Mouse (Mus musculus) CH12.LX (cell line): Measurements from ENCODE around the gene Rnf208. TPM values are rescaled to one million over a fixed set of nuclear protein-coding genes. Genes with fewer than 3 reads are reported as not detected.

Experiments used
- DNase-seq: peaks from one replicate; pipeline ENCODE4 v3.0.0-alpha.2; 2013; ENCODE audit errors: extremely low read depth
- H3K27ac ChIP-seq: 2 replicates; pipeline ENCODE4 v1.5.1; 2012; ENCODE audit warnings: low read depth, mild to moderate bottlenecking, control low read depth, moderate library complexity; ENCODE audit not compliant: insufficient read depth
- H3K27me3 ChIP-seq: replicated peaks from 2 replicates; pipeline ENCODE3; 2012; ENCODE audit warnings: inconsistent platforms
- H3K36me3 ChIP-seq, 2 experiments: replicated peaks in 1 of 2; 2 replicates each; pipeline versions ENCODE3 to v1.6.1; 2012; ENCODE audit warnings: inconsistent platforms in 1 of 2, low read length in 1 of 2, mild to moderate bottlenecking in 1 of 2, mixed read lengths in 1 of 2, moderate library complexity in 1 of 2; ENCODE audit not compliant: control insufficient read depth in 1 of 2, insufficient read depth in 1 of 2
- H3K4me1 ChIP-seq, 2 experiments: 2 replicates each; pipeline ENCODE4 v1.6.1; 2012; ENCODE audit warnings: inconsistent platforms in 1 of 2, moderate library complexity in 1 of 2; ENCODE audit not compliant: insufficient read depth in 2 of 2, control insufficient read depth in 1 of 2
- H3K4me2 ChIP-seq: 2 replicates; pipeline ENCODE4 v1.6.1; 2012; ENCODE audit warnings: low read depth, mild to moderate bottlenecking, control low read depth; ENCODE audit not compliant: poor library complexity, insufficient read depth, severe bottlenecking
- H3K4me3 ChIP-seq, 3 experiments: fragments of 150-350 bp in 1 of 3; sonication (generic) in 1 of 3; replicated peaks in 1 of 3; 2 replicates each; pipeline versions ENCODE3 to v1.5.1; 2011 to 2012; ENCODE audit warnings: low read depth in 2 of 3, low read length in 2 of 3, mild to moderate bottlenecking in 2 of 3, moderate library complexity in 2 of 3, control low read depth in 1 of 3, improper control_type of control experiment in 1 of 3, inconsistent platforms in 1 of 3, mixed read lengths in 1 of 3; ENCODE audit not compliant: poor library complexity in 1 of 3
- H3K79me2 ChIP-seq: replicated peaks from 2 replicates; pipeline ENCODE4 v1.6.1; 2012; ENCODE audit warnings: mild to moderate bottlenecking, moderate library complexity; ENCODE audit not compliant: control insufficient read depth, poor library complexity, insufficient read depth, severe bottlenecking; ENCODE audit errors: extremely low read depth
- H3K9ac ChIP-seq: 2 replicates; pipeline ENCODE4 v1.6.1; 2012; ENCODE audit warnings: low read depth, mild to moderate bottlenecking, control low read depth, moderate library complexity; ENCODE audit not compliant: insufficient read depth
- H3K9me3 ChIP-seq: replicated peaks from 2 replicates; pipeline ENCODE3; 2012; ENCODE audit warnings: low read length, inconsistent platforms, mixed read lengths
- BHLHE40 ChIP-seq: IDR thresholded peaks from 2 replicates; pipeline ENCODE4 v1.6.1; 2011; ENCODE audit warnings: mild to moderate bottlenecking, low read depth, low read length, improper control_type of control experiment
- CHD2 ChIP-seq: IDR thresholded peaks from 2 replicates; pipeline ENCODE4 v1.6.1; 2011; ENCODE audit warnings: low read length, improper control_type of control experiment
- E2F4 ChIP-seq: IDR thresholded peaks from 2 replicates; pipeline ENCODE4 v1.6.1; 2011; ENCODE audit warnings: low read depth, low read length, improper control_type of control experiment; ENCODE audit not compliant: insufficient replicate concordance
- ELF1 ChIP-seq: IDR thresholded peaks from 2 replicates; pipeline ENCODE4 v1.6.1; 2014; ENCODE audit warnings: low read depth, mild to moderate bottlenecking, inconsistent platforms, low read length, improper control_type of control experiment
- ETS1 ChIP-seq: conservative IDR thresholded peaks from 2 replicates; pipeline ENCODE4 v1.6.1; 2012; ENCODE audit warnings: low read depth, mild to moderate bottlenecking, inconsistent platforms, low read length, improper control_type of control experiment, moderate library complexity
- GABPA ChIP-seq: IDR thresholded peaks from 2 replicates; pipeline ENCODE4 v1.6.1; 2012; ENCODE audit warnings: low read depth, low read length, improper control_type of control experiment, inconsistent platforms; ENCODE audit not compliant: insufficient replicate concordance
- HCFC1 ChIP-seq: IDR thresholded peaks from 2 replicates; pipeline ENCODE4 v1.6.1; 2012; ENCODE audit warnings: low read depth, mild to moderate bottlenecking, inconsistent platforms, low read length, improper control_type of control experiment
- IRF4 ChIP-seq: IDR thresholded peaks from 2 replicates; pipeline ENCODE4 v1.6.1; 2014; ENCODE audit warnings: low read depth, mild to moderate bottlenecking, inconsistent platforms, low read length, improper control_type of control experiment
- JUND ChIP-seq: conservative IDR thresholded peaks from 2 replicates; pipeline ENCODE4 v1.6.1; 2011; ENCODE audit warnings: low read depth, low read length, improper control_type of control experiment
- KAT2A ChIP-seq: IDR thresholded peaks from 2 replicates; pipeline ENCODE4 v1.6.1; 2012; ENCODE audit warnings: low read length, improper control_type of control experiment, inconsistent platforms; ENCODE audit not compliant: insufficient replicate concordance
- MAX ChIP-seq: IDR thresholded peaks from 2 replicates; pipeline ENCODE4 v1.6.1; 2011; ENCODE audit warnings: low read length, improper control_type of control experiment
- MAZ ChIP-seq: IDR thresholded peaks from 2 replicates; pipeline ENCODE4 v1.6.1; 2012; ENCODE audit warnings: low read depth, mild to moderate bottlenecking, inconsistent platforms, low read length, improper control_type of control experiment, moderate library complexity
- MEF2A ChIP-seq: IDR thresholded peaks from 2 replicates; pipeline ENCODE4 v1.6.1; 2014; ENCODE audit warnings: low read depth, mild to moderate bottlenecking, inconsistent platforms, low read length, improper control_type of control experiment, borderline replicate concordance
- MYC ChIP-seq: IDR thresholded peaks from 2 replicates; pipeline ENCODE4 v1.6.1; 2011; ENCODE audit warnings: low read depth, mild to moderate bottlenecking, improper control_type of control experiment, low read length
- NELFE ChIP-seq: IDR thresholded peaks from 2 replicates; pipeline ENCODE4 v1.6.1; 2011; ENCODE audit warnings: low read depth, low read length, improper control_type of control experiment
- NRF1 ChIP-seq: IDR thresholded peaks from 2 replicates; pipeline ENCODE4 v1.6.1; 2014; ENCODE audit warnings: low read depth, mild to moderate bottlenecking, inconsistent platforms, low read length, improper control_type of control experiment, moderate library complexity
- PAX5 ChIP-seq: IDR thresholded peaks from 2 replicates; pipeline ENCODE4 v1.6.1; 2012; ENCODE audit warnings: low read length, inconsistent platforms, mixed read lengths
- POLR2A ChIP-seq: IDR thresholded peaks from 2 replicates; pipeline ENCODE4 v1.6.1; 2011; ENCODE audit warnings: low read depth, mild to moderate bottlenecking, improper control_type of control experiment, low read length
- RAD21 ChIP-seq: IDR thresholded peaks from 2 replicates; pipeline ENCODE4 v1.6.1; 2011; ENCODE audit warnings: low read depth, mild to moderate bottlenecking, low read length, improper control_type of control experiment, moderate library complexity
- RCOR1 ChIP-seq: conservative IDR thresholded peaks from 2 replicates; pipeline ENCODE4 v1.6.1; 2012; ENCODE audit warnings: low read depth, mild to moderate bottlenecking, inconsistent platforms, low read length, improper control_type of control experiment
- SIN3A ChIP-seq: IDR thresholded peaks from 2 replicates; pipeline ENCODE4 v1.6.1; 2012; ENCODE audit warnings: low read length, improper control_type of control experiment, inconsistent platforms
- SMC3 ChIP-seq: IDR thresholded peaks from 2 replicates; pipeline ENCODE4 v1.6.1; 2011; ENCODE audit warnings: low read depth, low read length, improper control_type of control experiment
- TBP ChIP-seq: conservative IDR thresholded peaks from 2 replicates; pipeline ENCODE4 v1.6.1; 2011; ENCODE audit warnings: low read depth, low read length, improper control_type of control experiment
- TCF12 ChIP-seq: IDR thresholded peaks from 2 replicates; pipeline ENCODE4 v1.6.1; 2014; ENCODE audit warnings: low read depth, mild to moderate bottlenecking, inconsistent platforms, low read length, improper control_type of control experiment
- UBTF ChIP-seq: IDR thresholded peaks from 2 replicates; pipeline ENCODE4 v1.6.1; 2012; ENCODE audit warnings: low read depth, mild to moderate bottlenecking, inconsistent platforms, low read length, improper control_type of control experiment, moderate library complexity
- USF1 ChIP-seq: IDR thresholded peaks from 2 replicates; pipeline ENCODE4 v1.6.1; 2014; ENCODE audit warnings: low read depth, mild to moderate bottlenecking, inconsistent platforms, low read length, improper control_type of control experiment
- USF2 ChIP-seq: conservative IDR thresholded peaks from 2 replicates; pipeline ENCODE4 v1.6.1; 2011; ENCODE audit warnings: low read depth, low read length, improper control_type of control experiment
- ZC3H11A ChIP-seq: IDR thresholded peaks from 2 replicates; pipeline ENCODE4 v1.6.1; 2012; ENCODE audit warnings: low read depth, mild to moderate bottlenecking, inconsistent platforms, low read length, improper control_type of control experiment
- ZKSCAN1 ChIP-seq: IDR thresholded peaks from 2 replicates; pipeline ENCODE4 v1.6.1; 2012; ENCODE audit warnings: low read depth, inconsistent platforms, low read length, improper control_type of control experiment, borderline replicate concordance
- dilution Hi-C: fragments of 300-500 bp; cut with MboI; formaldehyde crosslinking; loops from 2 replicates; pipeline ENCODE4 v1.14.3; 2020; ENCODE audit warnings: low sequenced_read_pairs; ENCODE audit not compliant: extremely low pct_unique_long_range_greater_than_20kb, extremely low pct_ligation_motif_present
- in situ Hi-C: fragments of 300-500 bp; cut with MboI; formaldehyde crosslinking; loops from 3 replicates; pipeline ENCODE4 v1.14.3; 2019; ENCODE audit warnings: low sequenced_read_pairs, low pct_ligation_motif_present, low pct_unique_long_range_greater_than_20kb, mixed read lengths
- polyA plus RNA-seq: library from polyadenylated mRNA; unstranded; fragments of >175 nt; gene quantifications from 2 replicates; pipeline ENCODE4 v1.2.1, GENCODE M21; 2012; ENCODE audit warnings: low read depth; ENCODE audit not compliant: insufficient read length
- total RNA-seq, 2 experiments: library from RNA; depleted of rRNA; stranded (reverse); fragments of 300-350 nt in 1 of 2; fragments of >200 nt in 1 of 2; gene quantifications; 2 replicates each; pipeline ENCODE4 v1.2.3; 2012 to 2014

Rnf208 gene
- total and polyA plus RNA-seq, 3 experiments = 0.34 to 1.7 (median 1.4) TPM

DNA sequence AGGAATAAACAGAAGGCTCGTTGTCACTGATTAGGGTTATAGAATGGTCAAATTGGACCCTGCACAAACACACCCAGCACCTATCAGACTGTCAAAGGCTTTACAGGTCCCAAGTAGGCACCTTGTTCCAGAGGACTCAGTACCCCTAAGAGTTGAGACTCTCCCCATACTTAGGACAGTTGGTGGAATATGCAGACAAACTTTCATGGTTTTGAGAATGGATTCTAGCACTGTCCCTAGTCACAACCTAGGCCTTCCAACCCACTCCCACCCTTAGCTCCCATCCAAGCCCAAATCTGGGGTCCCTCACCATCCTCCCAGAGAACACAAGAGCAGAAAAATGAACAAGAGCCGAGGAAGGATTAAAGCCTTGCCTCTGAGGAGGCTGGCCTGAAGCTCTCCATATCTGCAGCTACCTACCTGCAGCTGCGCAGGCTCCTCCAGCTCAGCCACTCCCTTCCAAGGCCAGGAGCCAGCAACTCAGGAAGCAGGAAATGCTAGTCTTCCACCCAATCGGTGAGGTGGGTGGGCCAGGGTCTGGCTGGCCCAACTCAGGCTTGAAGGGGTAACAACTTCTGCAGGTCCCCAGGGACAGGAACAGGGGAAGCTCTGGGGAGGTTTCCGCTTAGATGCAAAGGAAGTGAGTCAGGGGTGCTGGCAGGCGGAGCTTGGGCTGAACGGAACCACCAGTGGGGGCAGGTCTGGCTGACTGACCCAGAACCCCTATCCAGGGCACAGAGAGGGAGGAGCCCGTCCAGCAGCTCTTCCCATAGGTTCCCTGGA, 45.7 kb upstream of the Rnf208 start, which contains the start of gene Tor4a:
Tor4a (minus strand) TSS at position 715 of the 783 bp plus-strand sequence.
- TF ChIP-seq NRF1 (peak; percentile 88), SMC3 (no peak), ZC3H11A (no peak), RCOR1 (no peak), CHD2 (no peak), MAX (no peak), MYC (no peak), GABPA (no peak), E2F4 (no peak), POLR2A (peak; percentile 75), ELF1 (peak; percentile 96), BHLHE40 (peak; percentile 32; the same call in 1 of the 2 replicates), MEF2A (no peak; the same call in 1 of the 2 replicates), USF1 (no peak), RAD21 (no peak), IRF4 (0 out of 2 replicates have a peak, but pooled peaks have one; percentile 63), TCF12 (peak; percentile 61; the same call in 1 of the 2 replicates), MAZ (peak; percentile 53), UBTF (no peak), ETS1 (peak; percentile 72), JUND (no peak), ZKSCAN1 (no peak), TBP (0 out of 2 replicates have a peak, but pooled peaks have one; percentile 54), PAX5 (no peak), USF2 (no peak), NELFE (peak; percentile 28; the same call in 1 of the 2 replicates), KAT2A (peak; percentile 57; the same call in 1 of the 2 replicates), SIN3A (no peak; the same call in none of the 2 replicates), HCFC1 (peak; percentile 75)
- Histone ChIP-seq H3K4me1 (peaks cover 14 to 36% of the 10 kb centered on the region in 2 experiments), H3K4me3 (peak within 1 kb of the TSS; percentile 61 to 98 (median 83)), H3K4me2 (peak within 1 kb of the TSS; percentile 99), H3K79me2 (peaks cover 16% of the 10 kb centered on the region), H3K9me3 (no peaks in the 10 kb centered on the region), H3K27ac (peak within 1 kb of the TSS; percentile 98), H3K36me3 (peaks cover 23 to 57% of the 10 kb centered on the region in 2 experiments), H3K9ac (peak within 1 kb of the TSS; percentile 95), H3K27me3 (no peaks in the 10 kb centered on the region)
- dilution Hi-C loops = no loop called here
- DNase-seq = peak; percentile 99
- in situ Hi-C loops = no loop called here
